Mouse (Mus musculus): ENCODE results near the gene Trank1. TPM values are rescaled to one million over a fixed set of nuclear protein-coding genes. Genes with fewer than 3 reads are reported as not detected.
A peak's percentile ranks its signal among the peaks of the same experiment; 100 is the strongest.

Gene Trank1
- polyA plus RNA-seq, 1 experiment from 2014 or later, result 4.3 TPM

DNA sequence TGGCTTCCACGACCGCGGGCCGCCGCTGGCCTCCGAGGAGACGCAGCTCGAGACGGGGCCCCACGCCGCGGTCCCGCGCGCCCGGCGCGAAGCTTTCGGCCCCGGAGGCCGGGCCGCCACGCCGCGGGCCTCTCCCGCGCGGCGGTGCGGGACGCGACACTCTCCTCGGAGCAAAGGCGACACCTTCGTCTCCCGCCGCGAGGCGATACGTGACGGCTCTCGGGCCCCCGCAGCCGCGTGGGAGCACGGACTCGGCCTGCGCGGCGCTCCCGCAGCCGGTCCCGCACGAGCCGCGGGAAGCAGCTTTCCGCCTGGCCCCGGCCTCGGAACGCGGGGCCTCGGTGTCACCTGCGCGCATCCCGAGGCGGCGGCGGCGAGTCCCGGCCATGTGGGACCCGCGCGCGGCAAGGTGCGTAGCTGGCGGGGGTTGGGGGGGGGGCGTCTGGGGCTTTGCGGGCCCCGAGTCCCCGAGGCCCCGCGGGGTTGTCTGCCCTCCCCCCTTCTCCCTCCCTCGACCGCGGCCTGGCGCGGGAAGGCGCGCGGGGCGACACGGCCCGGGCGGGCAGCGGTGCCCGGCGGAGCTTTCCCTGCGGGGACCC, 403 bp downstream of the Trank1 start:
- Histone ChIP-seq H3K27me3 (peaks cover 62% of the 10 kb centered on the region), H3K27ac (no peak overlapping the region), H3K4me3 (peak overlapping the region; percentile 61), H3K4me1 (replicated peaks) (peaks cover 23% of the 10 kb centered on the region), H3K9me3 (0 out of 2 replicates have a peak, but pooled peaks cover 4% of the 10 kb centered on the region), H3K4me2 (peak overlapping the region; percentile 90), H3K36me3 (no peaks in the 10 kb centered on the region), H3K9ac (peak overlapping the region; percentile 73)
- WGBS, result 2% methylated on average over 78 of the region's 98 CpGs
- peak; percentile 57 for ATAC-seq (ENCODE audit: low FRiP score)

DNA sequence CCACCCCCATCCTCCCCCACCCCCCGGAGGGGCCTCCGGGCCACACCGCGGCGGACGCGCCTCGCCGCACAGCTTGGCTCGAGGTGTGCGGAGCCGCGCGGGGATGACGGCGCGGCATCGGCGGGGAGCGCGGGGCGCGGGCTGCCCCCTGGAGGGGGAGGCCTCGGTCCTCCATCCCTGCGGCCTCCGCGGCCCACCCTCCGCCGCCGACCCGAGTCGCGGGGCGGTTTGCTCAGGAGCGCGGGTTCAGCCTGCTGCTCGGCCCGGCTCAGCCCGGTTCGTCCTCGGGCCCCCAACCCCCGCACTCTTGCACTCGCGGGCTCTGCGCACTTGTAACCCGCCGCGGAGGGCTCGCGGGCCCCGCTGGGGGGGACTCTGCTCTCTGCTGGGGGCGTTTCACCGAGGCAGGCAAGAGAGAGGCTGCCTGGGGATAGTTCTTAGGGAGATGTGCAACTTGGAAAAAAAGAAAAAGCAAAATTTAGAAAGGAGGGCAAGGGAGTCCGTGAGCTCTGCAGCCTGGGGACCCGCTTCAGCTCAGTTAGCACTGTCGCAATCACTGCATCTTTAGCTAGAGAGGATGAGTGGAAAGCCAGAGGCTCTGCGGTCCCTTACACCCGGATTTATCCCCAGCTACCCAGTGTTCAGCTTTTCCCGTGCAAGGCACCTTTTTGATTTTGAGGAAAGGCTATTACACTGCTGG, 1.1 kb downstream of the Trank1 start:
- peak overlapping the region; percentile 73 for H3K9ac ChIP-seq
- 0 out of 2 replicates have a peak, but pooled peaks cover 4% of the 10 kb centered on the region for H3K9me3 ChIP-seq
- H3K27me3 ChIP-seq, result peaks cover 62% of the 10 kb centered on the region
- under 1% methylated on average over 44 of the region's 59 CpGs for WGBS
- H3K4me1 ChIP-seq (replicated peaks), result peaks cover 23% of the 10 kb centered on the region
- H3K4me3 ChIP-seq, result peak overlapping the region; percentile 61
- ATAC-seq (ENCODE audit: low FRiP score), result peak; percentile 61
- H3K36me3 ChIP-seq, result no peaks in the 10 kb centered on the region
- peak overlapping the region; percentile 90 for H3K4me2 ChIP-seq
- H3K27ac ChIP-seq, result no peak overlapping the region

DNA sequence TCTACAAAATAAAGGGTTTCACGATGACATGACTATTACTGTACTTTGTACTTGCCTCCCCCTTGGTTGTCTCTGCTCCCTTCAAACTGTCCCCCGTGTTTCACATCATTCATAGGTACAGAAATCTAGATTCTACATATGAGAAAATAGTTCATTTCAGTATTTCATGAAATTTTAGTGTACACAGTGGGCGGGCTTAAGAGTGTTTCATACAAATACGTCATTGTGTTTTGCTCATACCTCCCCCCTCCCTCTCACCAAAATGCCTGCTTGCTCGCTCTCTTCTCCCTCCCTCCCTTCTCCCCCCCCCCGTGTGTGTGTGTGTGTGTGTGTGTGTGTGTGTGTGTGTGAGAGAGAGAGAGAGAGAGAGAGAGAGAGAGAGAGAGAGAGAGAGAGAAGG, 1.8 kb downstream of the Trank1 start:
- 13% methylated on average over 6 of the region's 6 CpGs for WGBS
- H3K9me3 ChIP-seq, result 0 out of 2 replicates have a peak, but pooled peaks cover 4% of the 10 kb centered on the region
- no peaks in the 10 kb centered on the region for H3K36me3 ChIP-seq
- ATAC-seq (ENCODE audit: low FRiP score), result no peak
- no peak overlapping the region for H3K27ac ChIP-seq
- H3K27me3 ChIP-seq, result peaks cover 62% of the 10 kb centered on the region
- peaks cover 23% of the 10 kb centered on the region for H3K4me1 ChIP-seq (replicated peaks)
- 0 out of 2 replicates have a peak overlapping the region, but pooled peaks have one; percentile 2 for H3K4me3 ChIP-seq
- peak overlapping the region; percentile 90 for H3K4me2 ChIP-seq
- no peak overlapping the region for H3K9ac ChIP-seq

DNA sequence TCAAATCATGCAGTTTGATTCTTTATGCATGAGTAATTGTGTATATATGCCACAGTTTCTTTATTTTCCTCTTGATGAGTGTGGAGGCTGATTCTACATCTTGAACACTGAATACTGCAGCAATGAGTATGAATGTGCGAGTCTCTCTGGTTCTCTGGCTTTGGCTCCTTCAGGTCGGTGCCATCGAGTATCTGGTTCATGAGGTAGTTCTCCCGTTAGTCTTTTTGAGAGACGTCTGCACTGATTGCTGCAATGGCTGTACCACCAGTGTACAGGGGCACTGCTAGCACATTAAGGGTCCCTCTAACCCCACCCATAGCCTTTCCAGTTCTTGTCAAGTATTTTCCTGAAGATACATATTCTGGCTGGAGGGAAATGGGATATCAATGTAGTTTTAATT, 2.3 kb downstream of the Trank1 start:
- no peak overlapping the region for H3K4me3 ChIP-seq
- peaks cover 59% of the 10 kb centered on the region for H3K27me3 ChIP-seq
- no peak overlapping the region for H3K4me2 ChIP-seq

DNA sequence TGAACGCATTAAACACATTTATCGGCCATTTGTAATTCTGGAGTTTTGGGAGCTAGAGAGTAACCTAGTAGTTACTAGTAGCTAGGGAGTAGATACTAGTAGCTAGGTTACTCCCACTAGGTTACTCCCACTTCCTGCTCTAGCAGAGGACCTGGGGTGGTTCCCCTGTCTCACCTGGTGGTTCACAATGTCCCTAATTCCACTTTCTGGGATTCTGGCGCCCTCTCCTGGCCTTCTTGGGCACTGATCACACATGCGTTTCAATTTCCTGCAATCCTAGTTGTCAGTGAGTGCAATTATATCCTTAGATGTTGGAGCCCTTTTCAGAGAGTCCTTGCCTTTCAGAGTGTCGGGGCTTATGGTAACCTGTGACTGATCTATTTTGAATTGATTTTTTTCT, 2.7 kb downstream of the Trank1 start:
- H3K9ac ChIP-seq, result no peak overlapping the region
- no peak for ATAC-seq (ENCODE audit: low FRiP score)
- H3K4me2 ChIP-seq, result no peak overlapping the region
- WGBS, result 35% methylated on average over 5 of the region's 5 CpGs
- peaks cover 55% of the 10 kb centered on the region for H3K27me3 ChIP-seq
- peaks cover 23% of the 10 kb centered on the region for H3K4me1 ChIP-seq (replicated peaks)
- 0 out of 2 replicates have a peak, but pooled peaks cover 4% of the 10 kb centered on the region for H3K9me3 ChIP-seq
- no peak overlapping the region for H3K4me3 ChIP-seq
- no peaks in the 10 kb centered on the region for H3K36me3 ChIP-seq
- H3K27ac ChIP-seq, result no peak overlapping the region

More for the DNA sequence above, 2.3 kb downstream of the Trank1 start:
- WGBS, result 22% methylated on average over 5 of the region's 5 CpGs
- no peak for ATAC-seq (ENCODE audit: low FRiP score)
- Histone ChIP-seq H3K36me3 (no peaks in the 10 kb centered on the region), H3K4me1 (replicated peaks) (peaks cover 23% of the 10 kb centered on the region), H3K9me3 (0 out of 2 replicates have a peak, but pooled peaks cover 4% of the 10 kb centered on the region), H3K27ac (no peak overlapping the region), H3K9ac (no peak overlapping the region)

DNA sequence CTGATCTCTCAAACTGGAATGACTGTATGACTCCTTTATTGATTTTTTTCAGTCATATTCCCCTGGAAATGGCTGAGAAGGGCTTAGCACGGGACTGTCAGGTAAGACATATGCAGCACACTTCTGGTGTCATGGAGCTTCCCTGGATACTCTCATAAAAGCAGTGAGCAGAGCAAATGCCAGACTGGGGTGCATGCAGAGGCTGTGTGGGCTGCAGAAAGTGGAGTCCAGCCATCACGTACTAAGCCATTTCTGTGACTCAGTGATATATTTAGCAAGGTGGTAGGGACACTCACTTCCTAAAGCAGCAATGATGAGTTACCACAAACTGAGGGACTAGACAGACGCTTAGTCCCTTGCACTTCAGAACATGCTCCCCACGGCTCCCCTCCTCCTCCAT, 9.4 kb downstream of the Trank1 start:
- no peak overlapping the region for H3K27ac ChIP-seq
- WGBS, result 80% methylated on average over 4 of the region's 4 CpGs
- H3K4me2 ChIP-seq, result no peak overlapping the region
- no peak overlapping the region for H3K4me3 ChIP-seq
- no peak for ATAC-seq (ENCODE audit: low FRiP score)
- H3K9me3 ChIP-seq, result no peaks in the 10 kb centered on the region
- no peaks in the 10 kb centered on the region for H3K36me3 ChIP-seq
- H3K4me1 ChIP-seq (replicated peaks), result no peaks in the 10 kb centered on the region
- no peak overlapping the region for H3K9ac ChIP-seq
- no peaks in the 10 kb centered on the region for H3K27me3 ChIP-seq

DNA sequence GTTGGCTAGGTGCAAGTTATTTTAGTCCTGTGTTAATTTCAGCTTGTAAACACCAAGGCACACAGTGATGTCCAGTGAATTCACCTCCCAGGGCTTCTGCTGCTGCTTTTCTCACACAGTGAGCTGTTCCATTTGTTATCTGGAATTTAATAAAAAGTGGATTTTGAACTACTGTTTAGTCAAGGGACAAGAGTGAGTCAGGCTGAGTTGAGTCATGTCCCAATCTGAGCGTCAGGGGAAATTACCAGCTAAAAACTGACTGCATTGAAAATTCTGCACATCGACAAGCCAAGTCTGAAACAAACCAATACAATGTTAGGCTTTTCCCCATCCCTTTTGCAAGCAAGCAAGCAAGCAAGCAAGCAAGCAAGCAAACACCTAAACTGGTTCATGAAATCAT, 13.3 kb downstream of the Trank1 start:
- H3K9me3 ChIP-seq, result no peaks in the 10 kb centered on the region
- H3K4me3 ChIP-seq, result no peak overlapping the region
- H3K9ac ChIP-seq, result no peak overlapping the region
- 85% methylated on average over 2 of the region's 2 CpGs for WGBS
- H3K4me1 ChIP-seq (replicated peaks), result no peaks in the 10 kb centered on the region
- H3K4me2 ChIP-seq, result no peak overlapping the region
- no peaks in the 10 kb centered on the region for H3K27me3 ChIP-seq
- H3K27ac ChIP-seq, result no peak overlapping the region
- no peaks in the 10 kb centered on the region for H3K36me3 ChIP-seq
- no peak for ATAC-seq (ENCODE audit: low FRiP score)

DNA sequence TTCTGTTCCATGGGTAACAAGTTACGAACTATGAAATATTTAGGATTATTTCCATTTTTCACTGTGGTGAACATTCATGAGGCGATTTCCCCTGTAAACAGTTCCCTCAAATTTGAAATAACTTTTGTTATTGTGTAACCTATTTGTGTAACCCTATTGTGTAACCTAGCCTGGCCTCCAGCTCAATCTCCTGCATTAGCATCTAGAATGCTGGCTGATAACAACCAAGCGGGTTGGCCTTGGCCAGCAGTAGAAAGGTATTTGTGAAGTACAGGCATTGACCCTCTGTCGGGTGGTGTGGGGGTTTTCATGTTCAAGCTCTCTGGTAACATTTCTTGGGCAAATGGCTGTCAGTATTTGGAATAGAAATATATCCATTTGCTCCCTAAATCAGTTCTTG, 18.3 kb downstream of the Trank1 start:
- no peak for ATAC-seq (ENCODE audit: low FRiP score)
- 94% methylated on average over 4 of the region's 4 CpGs for WGBS
- Histone ChIP-seq H3K4me1 (replicated peaks) (no peaks in the 10 kb centered on the region), H3K4me3 (no peak overlapping the region), H3K9me3 (no peaks in the 10 kb centered on the region), H3K36me3 (no peaks in the 10 kb centered on the region), H3K4me2 (no peak overlapping the region), H3K9ac (no peak overlapping the region), H3K27me3 (no peaks in the 10 kb centered on the region), H3K27ac (no peak overlapping the region)

DNA sequence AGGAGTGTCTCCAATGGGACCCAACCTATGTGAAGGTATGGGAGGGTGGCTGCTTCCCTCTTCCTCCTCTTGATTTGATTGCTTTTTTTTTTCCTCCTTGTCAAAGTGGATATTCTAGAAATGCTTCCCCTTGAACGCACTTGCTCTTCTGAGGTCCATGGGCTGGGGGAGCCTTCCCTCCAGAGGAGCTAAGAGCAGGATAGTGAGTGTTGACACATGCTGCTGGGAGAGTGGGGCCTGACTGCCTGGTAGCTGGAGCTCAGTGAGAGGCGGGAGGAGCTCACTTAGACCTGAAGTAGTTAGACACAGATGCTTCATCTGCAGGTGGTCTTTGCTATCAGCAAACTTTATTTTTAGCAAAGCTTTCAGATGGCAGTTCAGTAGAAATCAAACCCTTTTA, 22.3 kb downstream of the Trank1 start:
- Histone ChIP-seq H3K9ac (no peak overlapping the region), H3K27me3 (no peaks in the 10 kb centered on the region), H3K36me3 (no peaks in the 10 kb centered on the region), H3K4me3 (no peak overlapping the region), H3K9me3 (no peaks in the 10 kb centered on the region), H3K4me2 (no peak overlapping the region), H3K4me1 (replicated peaks) (no peaks in the 10 kb centered on the region), H3K27ac (no peak overlapping the region)
- no peak for ATAC-seq (ENCODE audit: low FRiP score)
- 62% methylated on average over 2 of the region's 2 CpGs for WGBS

DNA sequence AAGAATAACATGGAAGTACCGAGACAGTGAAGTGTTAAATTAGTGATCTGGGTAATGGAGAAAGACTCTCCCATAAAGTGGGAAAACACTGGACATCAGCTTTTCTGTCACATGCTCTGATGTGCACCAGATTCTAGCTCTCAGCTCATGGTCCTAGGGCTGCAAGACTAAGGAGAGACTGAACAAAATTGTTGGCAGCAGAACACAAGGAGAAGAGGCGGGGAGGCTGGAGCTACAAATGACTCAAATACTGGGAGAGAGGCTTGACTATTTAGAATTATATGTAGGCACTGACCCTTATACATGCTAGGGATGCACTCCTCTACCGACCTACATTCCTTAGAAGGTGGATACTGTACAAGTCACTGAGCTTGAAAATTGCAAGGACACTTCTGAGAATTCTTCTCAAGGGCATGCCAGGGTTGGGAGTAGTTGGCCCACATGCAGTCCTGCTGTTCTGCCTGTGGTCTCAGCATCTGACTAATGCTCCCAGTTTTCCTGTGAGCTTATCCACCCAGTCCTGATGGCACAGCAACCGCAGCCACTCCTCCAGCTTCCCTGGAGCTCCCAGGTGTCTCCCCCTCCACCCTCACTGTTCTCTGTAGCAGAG, 23.1 kb downstream of the Trank1 start:
- Histone ChIP-seq H3K4me1 (replicated peaks) (no peaks in the 10 kb centered on the region), H3K9ac (no peak overlapping the region), H3K36me3 (no peaks in the 10 kb centered on the region), H3K27me3 (no peaks in the 10 kb centered on the region), H3K27ac (no peak overlapping the region), H3K9me3 (no peaks in the 10 kb centered on the region), H3K4me2 (no peak overlapping the region), H3K4me3 (no peak overlapping the region)
- ATAC-seq (ENCODE audit: low FRiP score), result no peak
- WGBS, result 81% methylated on average over 4 of the region's 4 CpGs

DNA sequence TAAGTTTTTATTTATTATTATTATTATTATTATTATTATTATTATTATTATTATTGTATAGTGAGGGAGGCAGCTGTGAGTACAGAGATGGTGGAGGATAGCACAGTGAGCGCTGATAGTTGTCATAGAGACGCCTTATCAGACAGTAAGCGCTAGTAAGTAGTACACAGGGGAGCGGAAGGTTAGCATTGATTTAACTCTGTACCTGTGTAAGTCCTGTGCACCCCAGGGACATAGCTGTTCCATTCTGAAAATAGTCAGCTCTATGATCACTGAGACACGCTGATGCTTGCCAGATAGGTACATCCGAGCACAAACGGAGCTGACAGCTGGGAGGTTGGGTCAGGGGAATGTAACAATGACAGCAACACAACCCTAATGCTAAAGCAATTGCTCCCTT, 39.7 kb downstream of the Trank1 start:
- Histone ChIP-seq H3K36me3 (no peaks in the 10 kb centered on the region), H3K4me3 (no peak overlapping the region), H3K4me1 (replicated peaks) (peaks cover 12% of the 10 kb centered on the region), H3K27me3 (no peaks in the 10 kb centered on the region), H3K9me3 (no peaks in the 10 kb centered on the region), H3K27ac (peak overlapping the region; percentile 63), H3K4me2 (peak overlapping the region; percentile 34), H3K9ac (no peak overlapping the region)
- WGBS, result 61% methylated on average over 7 of the region's 7 CpGs
- peak; percentile 52; the same call in 1 of the 2 replicates for ATAC-seq (ENCODE audit: low FRiP score)

DNA sequence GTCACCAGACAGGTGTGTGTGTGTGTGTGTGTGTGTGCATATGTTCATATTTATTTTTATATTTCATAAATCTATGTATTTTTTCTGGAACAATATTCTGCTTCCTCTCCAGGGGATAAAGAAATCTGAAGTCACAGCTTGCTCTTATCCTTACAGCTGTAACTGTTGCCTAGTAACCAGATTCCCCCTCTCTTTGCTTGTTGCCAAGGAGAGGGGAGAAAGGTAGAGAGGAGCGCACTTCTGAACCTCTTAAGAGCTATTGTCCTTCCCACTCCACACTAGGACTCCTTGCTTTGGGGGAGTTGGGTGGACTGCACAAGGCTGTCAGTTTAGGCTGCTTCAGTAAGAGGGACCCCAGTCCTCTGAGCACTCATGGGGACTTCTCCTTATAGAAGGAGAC, 40.1 kb downstream of the Trank1 start:
- Histone ChIP-seq H3K36me3 (no peaks in the 10 kb centered on the region), H3K4me3 (peak overlapping the region; percentile 2), H3K27me3 (no peaks in the 10 kb centered on the region), H3K4me2 (peak overlapping the region; percentile 34), H3K9me3 (no peaks in the 10 kb centered on the region), H3K9ac (no peak overlapping the region), H3K4me1 (replicated peaks) (peaks cover 12% of the 10 kb centered on the region), H3K27ac (peak overlapping the region; percentile 63)
- 12% methylated on average over 1 of the region's 1 CpGs for WGBS
- peak; percentile 83 for ATAC-seq (ENCODE audit: low FRiP score)
